Mouse (Mus musculus): ENCODE results near the gene Ahcy. TPM values are rescaled to one million over a fixed set of nuclear protein-coding genes. Genes with fewer than 3 reads are reported as not detected.
A peak's percentile ranks its signal among the peaks of the same experiment; 100 is the strongest.

Gene Ahcy
- polyA plus RNA-seq, 1 experiment from 2014 or later, result 32.9 TPM

- 30% methylated on average over 7 of the region's 7 CpGs for WGBS
- H3K9me3 ChIP-seq (ENCODE audit: control insufficient read depth, low read length), result no peaks in the 10 kb centered on the region
- H3K36me3 ChIP-seq (replicated peaks; ENCODE audit: control insufficient read depth, insufficient read depth), result no peaks in the 10 kb centered on the region
- H3K27me3 ChIP-seq (ENCODE audit: control insufficient read depth, insufficient read depth, low read length), result no peaks in the 10 kb centered on the region
- no peak overlapping the region for H3K9ac ChIP-seq
- DNase-seq (ENCODE audit: low spot score), result no peak
- no peak overlapping the region for H3K4me3 ChIP-seq (replicated peaks; ENCODE audit: low read length)
- H3K4me1 ChIP-seq (replicated peaks; ENCODE audit: control insufficient read depth, insufficient read depth, low read length), result peaks cover 11% of the 10 kb centered on the region
- ATAC-seq (ENCODE audit: low FRiP score), result no peak
- no peak overlapping the region for H3K4me2 ChIP-seq (replicated peaks)
- no peak overlapping the region for H3K27ac ChIP-seq
Measured at GRCm38 (mm10) chr2:155079500-155080178, 5.3 kb upstream of the Ahcy start.

- no peaks in the 10 kb centered on the region for H3K9me3 ChIP-seq (ENCODE audit: control insufficient read depth, low read length)
- no peak overlapping the region for H3K4me3 ChIP-seq (replicated peaks; ENCODE audit: low read length)
- 84% methylated on average over 6 of the region's 6 CpGs for WGBS
- no peak for ATAC-seq (ENCODE audit: low FRiP score)
- no peak overlapping the region for H3K9ac ChIP-seq
- no peak overlapping the region for H3K27ac ChIP-seq
- no peak overlapping the region for H3K4me2 ChIP-seq (replicated peaks)
- no peaks in the 10 kb centered on the region for H3K27me3 ChIP-seq (ENCODE audit: control insufficient read depth, insufficient read depth, low read length)
- no peaks in the 10 kb centered on the region for H3K36me3 ChIP-seq (replicated peaks; ENCODE audit: control insufficient read depth, insufficient read depth)
- peaks cover 22% of the 10 kb centered on the region for H3K4me1 ChIP-seq (replicated peaks; ENCODE audit: control insufficient read depth, insufficient read depth, low read length)
- DNase-seq (ENCODE audit: low spot score), result no peak
Measured at GRCm38 (mm10) chr2:155075649-155076048, 1.4 kb upstream of the Ahcy start.

DNA sequence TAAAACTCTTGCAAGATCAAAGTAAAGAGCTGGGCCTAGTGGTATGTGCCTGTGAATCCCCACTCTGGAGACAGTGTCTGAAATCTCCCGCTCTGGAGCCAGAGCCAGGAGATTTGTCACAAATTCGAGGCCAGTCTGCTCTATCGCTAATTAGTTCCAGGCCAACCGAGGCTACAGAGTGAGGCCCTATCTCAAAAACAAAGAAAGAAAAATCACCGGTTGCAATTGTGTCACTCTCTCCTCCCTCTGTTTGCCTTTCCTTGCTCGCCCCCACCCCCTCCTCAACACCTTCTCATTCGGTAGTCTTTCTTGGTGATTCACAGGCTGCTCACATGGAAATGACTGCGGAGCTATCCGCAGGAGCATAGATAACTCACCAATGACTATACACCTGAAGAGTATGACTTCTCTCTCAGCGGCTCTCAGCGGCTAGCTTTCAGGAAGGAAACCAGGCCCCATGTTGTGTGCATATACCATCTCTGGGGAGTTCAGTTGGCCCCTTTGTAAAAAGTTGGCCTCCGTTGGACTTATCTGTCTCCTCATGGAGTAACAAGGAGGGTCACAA, 551 bp upstream of the Ahcy start:
- peaks cover 22% of the 10 kb centered on the region for H3K4me1 ChIP-seq (replicated peaks; ENCODE audit: control insufficient read depth, insufficient read depth, low read length)
- no peaks in the 10 kb centered on the region for H3K9me3 ChIP-seq (ENCODE audit: control insufficient read depth, low read length)
- H3K9ac ChIP-seq, result peak overlapping the region; percentile 82
- peak overlapping the region; percentile 83 for H3K27ac ChIP-seq
- DNase-seq (ENCODE audit: low spot score) (no peak), ATAC-seq (ENCODE audit: low FRiP score) (peak; percentile 5; the same call in 1 of the 2 replicates)
- H3K4me3 ChIP-seq (replicated peaks; ENCODE audit: low read length), result peak overlapping the region; percentile 58
- H3K36me3 ChIP-seq (replicated peaks; ENCODE audit: control insufficient read depth, insufficient read depth), result no peaks in the 10 kb centered on the region
- H3K27me3 ChIP-seq (ENCODE audit: control insufficient read depth, insufficient read depth, low read length), result no peaks in the 10 kb centered on the region
- H3K4me2 ChIP-seq (replicated peaks), result peak overlapping the region; percentile 70
- WGBS, result 16% methylated on average over 12 of the region's 12 CpGs

GRCm38 (mm10) chr2:155073347-155073746, 950 bp downstream of the Ahcy start:
- 0 out of 2 replicates have a peak, but pooled peaks cover 3% of the 10 kb centered on the region for H3K36me3 ChIP-seq (replicated peaks; ENCODE audit: control insufficient read depth, insufficient read depth)
- no peak for DNase-seq (ENCODE audit: low spot score)
- H3K9me3 ChIP-seq (ENCODE audit: control insufficient read depth, low read length), result no peaks in the 10 kb centered on the region
- H3K27me3 ChIP-seq (ENCODE audit: control insufficient read depth, insufficient read depth, low read length), result no peaks in the 10 kb centered on the region
- no peak for ATAC-seq (ENCODE audit: low FRiP score)
- H3K4me3 ChIP-seq (replicated peaks; ENCODE audit: low read length), result peak overlapping the region; percentile 58
- peak overlapping the region; percentile 82 for H3K9ac ChIP-seq
- H3K4me1 ChIP-seq (replicated peaks; ENCODE audit: control insufficient read depth, insufficient read depth, low read length), result peaks cover 22% of the 10 kb centered on the region
- peak overlapping the region; percentile 70 for H3K4me2 ChIP-seq (replicated peaks)
- WGBS, result 15% methylated on average over 3 of the region's 3 CpGs
- peak overlapping the region; percentile 83 for H3K27ac ChIP-seq

GRCm38 (mm10) chr2:155072353-155073145, 1.7 kb downstream of the Ahcy start:
- H3K36me3 ChIP-seq (replicated peaks; ENCODE audit: control insufficient read depth, insufficient read depth), result 0 out of 2 replicates have a peak, but pooled peaks cover 10% of the 10 kb centered on the region
- no peaks in the 10 kb centered on the region for H3K9me3 ChIP-seq (ENCODE audit: control insufficient read depth, low read length)
- DNase-seq (ENCODE audit: low spot score) (no peak), ATAC-seq (ENCODE audit: low FRiP score) (no peak)
- H3K9ac ChIP-seq, result no peak overlapping the region
- H3K27me3 ChIP-seq (ENCODE audit: control insufficient read depth, insufficient read depth, low read length), result no peaks in the 10 kb centered on the region
- 83% methylated on average over 8 of the region's 8 CpGs for WGBS
- H3K27ac ChIP-seq, result no peak overlapping the region
- no peak overlapping the region for H3K4me3 ChIP-seq (replicated peaks; ENCODE audit: low read length)
- H3K4me2 ChIP-seq (replicated peaks), result peak overlapping the region; percentile 70
- H3K4me1 ChIP-seq (replicated peaks; ENCODE audit: control insufficient read depth, insufficient read depth, low read length), result peaks cover 22% of the 10 kb centered on the region

GRCm38 (mm10) chr2:155071027-155071426, 3.3 kb downstream of the Ahcy start:
- DNase-seq (ENCODE audit: low spot score) (no peak), ATAC-seq (ENCODE audit: low FRiP score) (no peak)
- Histone ChIP-seq H3K27me3 (ENCODE audit: control insufficient read depth, insufficient read depth, low read length) (no peaks in the 10 kb centered on the region), H3K27ac (no peak overlapping the region), H3K9ac (no peak overlapping the region), H3K9me3 (ENCODE audit: control insufficient read depth, low read length) (no peaks in the 10 kb centered on the region), H3K4me3 (replicated peaks; ENCODE audit: low read length) (no peak overlapping the region), H3K4me2 (replicated peaks) (no peak overlapping the region), H3K36me3 (replicated peaks; ENCODE audit: control insufficient read depth, insufficient read depth) (peaks cover 25% of the 10 kb centered on the region), H3K4me1 (replicated peaks; ENCODE audit: control insufficient read depth, insufficient read depth, low read length) (peaks cover 22% of the 10 kb centered on the region)
- WGBS, result 86% methylated on average over 9 of the region's 9 CpGs

DNA sequence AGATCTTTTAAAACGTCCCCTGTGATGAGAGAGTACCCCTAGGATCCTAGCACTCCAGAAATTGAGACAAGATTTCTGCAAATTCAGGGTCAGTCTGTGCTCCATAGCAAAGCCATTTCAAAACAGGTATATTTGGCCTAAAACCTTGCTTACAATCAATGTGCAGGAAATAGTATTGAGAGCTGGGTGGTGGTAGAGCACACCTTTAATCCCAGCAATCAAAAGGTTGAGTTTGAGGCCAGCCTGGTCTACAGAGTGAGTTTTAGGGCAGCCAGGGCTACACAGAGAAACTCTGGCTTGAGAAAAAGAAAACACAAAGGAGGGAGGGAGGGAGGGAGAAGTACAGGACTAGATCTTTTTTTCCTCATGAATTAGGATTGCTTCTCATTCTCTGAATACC, 16.9 kb downstream of the Ahcy start:
- H3K4me3 ChIP-seq (replicated peaks; ENCODE audit: low read length), result no peak overlapping the region
- peaks cover 26% of the 10 kb centered on the region for H3K36me3 ChIP-seq (replicated peaks; ENCODE audit: control insufficient read depth, insufficient read depth)
- no peak overlapping the region for H3K9ac ChIP-seq
- DNase-seq (ENCODE audit: low spot score), result no peak
- no peaks in the 10 kb centered on the region for H3K27me3 ChIP-seq (ENCODE audit: control insufficient read depth, insufficient read depth, low read length)
- no peak overlapping the region for H3K27ac ChIP-seq
- H3K4me2 ChIP-seq (replicated peaks), result no peak overlapping the region
- H3K9me3 ChIP-seq (ENCODE audit: control insufficient read depth, low read length), result no peaks in the 10 kb centered on the region
- H3K4me1 ChIP-seq (replicated peaks; ENCODE audit: control insufficient read depth, insufficient read depth, low read length), result no peaks in the 10 kb centered on the region
- ATAC-seq (ENCODE audit: low FRiP score), result no peak
- 89% methylated on average over 1 of the region's 1 CpGs for WGBS

DNA sequence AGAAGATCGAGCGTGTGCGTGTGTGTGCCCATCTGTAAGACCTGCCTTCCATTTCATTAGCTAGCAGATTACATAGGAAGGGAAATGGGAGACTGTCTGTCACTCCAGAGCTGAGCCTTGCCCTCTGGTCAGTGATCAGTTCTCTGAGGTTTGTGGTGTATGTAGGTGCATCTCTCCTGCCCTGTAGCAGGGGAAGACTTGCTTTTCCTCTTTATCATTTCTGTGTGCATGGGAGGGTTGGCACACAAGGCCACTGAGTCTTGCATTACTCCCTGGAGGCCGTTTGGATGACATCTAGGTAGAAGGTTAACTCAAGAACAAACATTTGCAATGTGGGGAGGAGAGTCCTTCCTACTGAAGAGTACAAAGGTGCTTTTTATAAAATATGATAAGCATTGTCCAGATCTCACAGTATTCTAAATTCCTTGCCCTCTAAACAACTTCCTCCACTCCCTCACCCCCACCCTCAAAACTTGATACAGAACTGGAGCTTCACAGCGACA, 18.2 kb downstream of the Ahcy start:
- no peak overlapping the region for H3K27ac ChIP-seq
- WGBS, result 76% methylated on average over 5 of the region's 5 CpGs
- peaks cover 14% of the 10 kb centered on the region for H3K36me3 ChIP-seq (replicated peaks; ENCODE audit: control insufficient read depth, insufficient read depth)
- no peak for ATAC-seq (ENCODE audit: low FRiP score)
- H3K9ac ChIP-seq, result no peak overlapping the region
- no peaks in the 10 kb centered on the region for H3K27me3 ChIP-seq (ENCODE audit: control insufficient read depth, insufficient read depth, low read length)
- H3K9me3 ChIP-seq (ENCODE audit: control insufficient read depth, low read length), result no peaks in the 10 kb centered on the region
- H3K4me3 ChIP-seq (replicated peaks; ENCODE audit: low read length), result no peak overlapping the region
- no peak for DNase-seq (ENCODE audit: low spot score)
- no peak overlapping the region for H3K4me2 ChIP-seq (replicated peaks)
- H3K4me1 ChIP-seq (replicated peaks; ENCODE audit: control insufficient read depth, insufficient read depth, low read length), result peaks cover 7% of the 10 kb centered on the region

DNA sequence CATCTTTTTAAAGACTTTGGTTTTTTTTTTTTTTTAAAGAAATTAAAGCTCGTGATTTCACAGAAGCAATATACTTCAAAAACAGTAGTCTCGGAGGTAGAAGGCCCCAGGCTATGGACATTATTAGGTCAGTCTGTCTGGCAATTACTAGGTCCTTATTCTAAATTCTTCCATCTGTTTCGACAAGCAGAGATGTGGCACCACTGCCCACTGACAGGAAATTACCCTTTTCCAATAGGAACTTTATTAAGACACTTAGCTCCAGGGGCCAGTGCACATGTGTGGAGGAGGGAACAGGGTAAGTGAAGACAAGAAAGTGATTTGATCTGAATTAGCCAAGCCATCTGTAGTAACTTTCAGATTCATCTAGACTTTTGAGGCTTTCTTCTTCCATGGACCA, 19.6 kb downstream of the Ahcy start:
- no peak for ATAC-seq (ENCODE audit: low FRiP score)
- Histone ChIP-seq H3K9me3 (ENCODE audit: control insufficient read depth, low read length) (no peaks in the 10 kb centered on the region), H3K4me2 (replicated peaks) (no peak overlapping the region), H3K4me3 (replicated peaks; ENCODE audit: low read length) (no peak overlapping the region), H3K36me3 (replicated peaks; ENCODE audit: control insufficient read depth, insufficient read depth) (peaks cover 7% of the 10 kb centered on the region; the same call in 1 of the 2 replicates), H3K9ac (no peak overlapping the region), H3K27ac (no peak overlapping the region), H3K27me3 (ENCODE audit: control insufficient read depth, insufficient read depth, low read length) (no peaks in the 10 kb centered on the region), H3K4me1 (replicated peaks; ENCODE audit: control insufficient read depth, insufficient read depth, low read length) (peaks cover 11% of the 10 kb centered on the region)
- DNase-seq (ENCODE audit: low spot score), result no peak
- 84% methylated on average over 3 of the region's 3 CpGs for WGBS

All from hindbrain, embryonic 14.5 days (tissue).